Comparison of ENCODE assay signal across 10 mouse cellular contexts in genomic region chr17:35638475-35639190, GRCm38 (mm10). TPM values are rescaled to one million over a fixed set of nuclear protein-coding genes. Genes with fewer than 3 reads are reported as not detected.
DNase-seq lines count a peak whose midpoint lies in the region; ATAC-seq and TF ChIP-seq lines count a peak whose summit lies in the region.
"Had no signal": no experiment of that assay in that cellular context is flagged by ENCODE, and none has a peak within 500 bp of the region (broad histone marks: within the 10 kb centered on the region; RNA-seq: fewer than 3 reads in every experiment).

No protein-coding gene starts in this region.

- peak overlapping the region; percentile 40 for H3K4me2 ChIP-seq in intestine, embryonic 15.5 days (replicated peaks)
- peak overlapping the region; percentile 31; the same call in 1 of the 2 replicates for H3K4me2 ChIP-seq in limb, embryonic 15.5 days
- peak overlapping the region; percentile 24; the same call in 1 of the 2 replicates for H3K4me2 ChIP-seq in midbrain, postnatal 0 days (ENCODE audit: low read depth, low read length, poor library complexity, severe bottlenecking)

- TF ChIP-seq POLR2A in thymus, adult 2 months (IDR thresholded peaks at IDR 0.05; ENCODE audit: control insufficient read depth, extremely low read depth, insufficient read depth, low read length, poor library complexity) = no peak

- ATAC-seq in intestine, embryonic 15.5 days = peak; percentile 87
- peak; percentile 88 for ATAC-seq in limb, embryonic 15.5 days (ENCODE audit: insufficient number of reproducible peaks, low FRiP score, low TSS enrichment, low read depth)
- ATAC-seq in midbrain, postnatal 0 days (ENCODE audit: low FRiP score) = 0 out of 2 replicates have a peak, but pooled peaks have one; percentile 45

- no peak overlapping the region for H3K9ac ChIP-seq in intestine, embryonic 15.5 days
- no peak overlapping the region for H3K9ac ChIP-seq in limb, embryonic 15.5 days
- no peak overlapping the region for H3K9ac ChIP-seq in midbrain, postnatal 0 days (replicated peaks; ENCODE audit: low read length, poor library complexity, severe bottlenecking)

- DNase-seq in cerebellum, adult 18-20 months = peak; percentile 23 to 28
- no peak for DNase-seq in cerebellum, adult 9-11 months
- peak; percentile 23 to 51 for DNase-seq in cerebellum, postnatal 36 days
- peak; percentile 98 for DNase-seq in heart, adult 11 months
- DNase-seq in midbrain, postnatal 0 days (ENCODE audit: low spot score) = peak; percentile 86
- DNase-seq in thymus, adult 2 months = peak; percentile 61

- TF ChIP-seq CTCF in midbrain, postnatal 0 days (IDR thresholded peaks at IDR 0.05) = no peak
- TF ChIP-seq CTCF in thymus, adult 2 months (IDR thresholded peaks at IDR 0.05; ENCODE audit: borderline replicate concordance, control insufficient read depth, extremely low read depth, insufficient read depth, low read length, poor library complexity) = no peak

- no peaks in the 10 kb centered on the region for H3K4me1 ChIP-seq in intestine, embryonic 15.5 days (replicated peaks)
- peaks cover 17% of the 10 kb centered on the region for H3K4me1 ChIP-seq in limb, embryonic 15.5 days
- H3K4me1 ChIP-seq in midbrain, postnatal 0 days (ENCODE audit: insufficient read depth, low read length) = no peaks in the 10 kb centered on the region
- peaks cover 8% of the 10 kb centered on the region for H3K4me1 ChIP-seq in thymus, adult 2 months (replicated peaks; ENCODE audit: control insufficient read depth, insufficient read depth, low read length)

- H3K9me3 ChIP-seq in intestine, embryonic 15.5 days = no peaks in the 10 kb centered on the region
- no peaks in the 10 kb centered on the region for H3K9me3 ChIP-seq in limb, embryonic 15.5 days
- no peaks in the 10 kb centered on the region for H3K9me3 ChIP-seq in midbrain, postnatal 0 days (ENCODE audit: low read length)

- H3K27me3 ChIP-seq in intestine, embryonic 15.5 days (replicated peaks) = no peaks in the 10 kb centered on the region
- H3K27me3 ChIP-seq in limb, embryonic 15.5 days = peaks cover 9% of the 10 kb centered on the region
- 0 out of 2 replicates have a peak, but pooled peaks cover 4% of the 10 kb centered on the region for H3K27me3 ChIP-seq in midbrain, postnatal 0 days (ENCODE audit: insufficient read depth, low read length)
- H3K27me3 ChIP-seq in thymus, adult 2 months (ENCODE audit: control insufficient read depth, insufficient read depth, low read length) = no peaks in the 10 kb centered on the region; the same call in 1 of the 2 replicates

- WGBS in intestine, embryonic 15.5 days = 23% methylated on average over 14 of the region's 14 CpGs
- 21% methylated on average over 14 of the region's 14 CpGs for WGBS in limb, embryonic 15.5 days
- WGBS in midbrain, postnatal 0 days = 32% methylated on average over 14 of the region's 14 CpGs
- WGBS in thymus, adult 2 months = 15% methylated on average over 14 of the region's 14 CpGs

- 0 out of 2 replicates have a peak overlapping the region, but pooled peaks have one; percentile 51 for H3K27ac ChIP-seq in intestine, embryonic 15.5 days
- peak overlapping the region; percentile 62 for H3K27ac ChIP-seq in limb, embryonic 15.5 days
- no peak overlapping the region for H3K27ac ChIP-seq in midbrain, postnatal 0 days (ENCODE audit: low read depth, low read length)
- no peak overlapping the region for H3K27ac ChIP-seq in thymus, adult 2 months (ENCODE audit: control insufficient read depth, insufficient read depth, low read length)

- no peaks in the 10 kb centered on the region for H3K36me3 ChIP-seq in intestine, embryonic 15.5 days
- H3K36me3 ChIP-seq in limb, embryonic 15.5 days = no peaks in the 10 kb centered on the region
- no peaks in the 10 kb centered on the region for H3K36me3 ChIP-seq in midbrain, postnatal 0 days (ENCODE audit: insufficient read depth, low read length)
- no peaks in the 10 kb centered on the region for H3K36me3 ChIP-seq in thymus, adult 2 months (ENCODE audit: control insufficient read depth, insufficient read depth, low read length)

- H3K4me3 ChIP-seq in intestine, embryonic 15.5 days (replicated peaks) = no peak overlapping the region
- no peak overlapping the region; the same call in 1 of the 2 replicates for H3K4me3 ChIP-seq in limb, embryonic 15.5 days
- no peak overlapping the region for H3K4me3 ChIP-seq in midbrain, postnatal 0 days (ENCODE audit: low read depth, low read length)
- no peak overlapping the region for H3K4me3 ChIP-seq in thymus, adult 2 months (ENCODE audit: control insufficient read depth, insufficient read depth, low read length)

RNA-seq across cellular contexts. Expression of gene Mucl3, which starts 4.9 kb away (rescaled TPM):
- 0.39 and 0.44 TPM in 2 replicates for polyA plus RNA-seq in intestine, embryonic 15.5 days (2015; fragmentation: Nextera tagmentation; extraction: Ambion mirVana)
- 0.09 and 0.10 TPM in 2 replicates for polyA plus RNA-seq in limb, embryonic 15.5 days (2015; fragmentation: Nextera tagmentation; extraction: Ambion mirVana)
- total RNA-seq in midbrain, postnatal 0 days (2014; rRNA removed) = 0.77 TPM in 1 of 2 replicates, not detected in the other
- not detected in 2 replicates for polyA plus RNA-seq in midbrain, postnatal 0 days (2015; fragmentation: Nextera tagmentation; extraction: Ambion mirVana)
- polyA plus RNA-seq in thymus, adult 2 months (2012; rRNA removed) = 0.05 and 0.11 TPM in 2 replicates
- total RNA-seq: hematopoietic stem cell, adult 5-6 weeks had no signal

RNA-seq across cellular contexts. Expression of gene Gm9573, which starts 12.2 kb away (rescaled TPM):
- polyA plus RNA-seq in intestine, embryonic 15.5 days (2015; fragmentation: Nextera tagmentation; extraction: Ambion mirVana) = not detected in 2 replicates
- polyA plus RNA-seq in limb, embryonic 15.5 days (2015; fragmentation: Nextera tagmentation; extraction: Ambion mirVana) = 0.14 and 0.33 TPM in 2 replicates
- total RNA-seq in midbrain, postnatal 0 days (2014; rRNA removed) = not detected in 2 replicates
- polyA plus RNA-seq in midbrain, postnatal 0 days (2015; fragmentation: Nextera tagmentation; extraction: Ambion mirVana) = not detected in 2 replicates
- 0.09 and 0.23 TPM in 2 replicates for polyA plus RNA-seq in thymus, adult 2 months (2012; rRNA removed)
- total RNA-seq: hematopoietic stem cell, adult 5-6 weeks had no signal
- polyA plus RNA-seq: C2C12 had no signal

RNA-seq across cellular contexts. Expression of gene Vars2, which starts 28.8 kb away (rescaled TPM):
- polyA plus RNA-seq in intestine, embryonic 15.5 days (2015; fragmentation: Nextera tagmentation; extraction: Ambion mirVana) = 18.3 and 18.9 TPM in 2 replicates
- 14.3 and 14.4 TPM in 2 replicates for polyA plus RNA-seq in limb, embryonic 15.5 days (2015; fragmentation: Nextera tagmentation; extraction: Ambion mirVana)
- 43.0 and 49.2 TPM in 2 replicates for total RNA-seq in midbrain, postnatal 0 days (2014; rRNA removed)
- 13.8 and 15.9 TPM in 2 replicates for polyA plus RNA-seq in midbrain, postnatal 0 days (2015; fragmentation: Nextera tagmentation; extraction: Ambion mirVana)
- polyA plus RNA-seq in thymus, adult 2 months (2012; rRNA removed) = 153 and 171 TPM in 2 replicates

RNA-seq across cellular contexts. Expression of gene Gtf2h4, which starts 34.9 kb away (rescaled TPM):
- polyA plus RNA-seq in intestine, embryonic 15.5 days (2015; fragmentation: Nextera tagmentation; extraction: Ambion mirVana) = 43.8 TPM in 2 replicates
- polyA plus RNA-seq in limb, embryonic 15.5 days (2015; fragmentation: Nextera tagmentation; extraction: Ambion mirVana) = 36.2 and 42.2 TPM in 2 replicates
- total RNA-seq in midbrain, postnatal 0 days (2014; rRNA removed) = 20.6 and 27.7 TPM in 2 replicates
- polyA plus RNA-seq in midbrain, postnatal 0 days (2015; fragmentation: Nextera tagmentation; extraction: Ambion mirVana) = 17.8 and 18.4 TPM in 2 replicates
- 317 and 352 TPM in 2 replicates for polyA plus RNA-seq in thymus, adult 2 months (2012; rRNA removed)

RNA-seq across cellular contexts. Expression of gene Sfta2, which starts 37.3 kb away (rescaled TPM):
- 2.6 and 2.8 TPM in 2 replicates for polyA plus RNA-seq in intestine, embryonic 15.5 days (2015; fragmentation: Nextera tagmentation; extraction: Ambion mirVana)
- not detected in 2 replicates for polyA plus RNA-seq in limb, embryonic 15.5 days (2015; fragmentation: Nextera tagmentation; extraction: Ambion mirVana)
- total RNA-seq in midbrain, postnatal 0 days (2014; rRNA removed) = not detected in 2 replicates
- not detected in 2 replicates for polyA plus RNA-seq in midbrain, postnatal 0 days (2015; fragmentation: Nextera tagmentation; extraction: Ambion mirVana)
- 0.82 and 1.3 TPM in 2 replicates for polyA plus RNA-seq in thymus, adult 2 months (2012; rRNA removed)
- total RNA-seq: hematopoietic stem cell, adult 5-6 weeks had no signal
- polyA plus RNA-seq: C2C12 had no signal

Comparison
In these comparisons a context has a peak if more than half of its experiments do, and no peak if none do; other contexts are left out.
1. H3K27ac ChIP-seq: peak in intestine, embryonic 15.5 days (single experiment) and limb, embryonic 15.5 days (single experiment); none in midbrain, postnatal 0 days (single experiment) and thymus, adult 2 months (single experiment).
2. Peak in every context shown above with its lines, with median percentiles within 50 percentile points of each other: ATAC-seq and H3K4me2 ChIP-seq.